Mouse (Mus musculus): ENCODE measurements around the gene Ilvbl. TPM values are rescaled to one million over a fixed set of nuclear protein-coding genes. Genes with fewer than 3 reads are reported as not detected.

The Ilvbl gene
- polyA plus RNA-seq, 1 experiment from 2014 or later = 57.4 TPM

- Histone ChIP-seq H3K4me3 (replicated peaks; ENCODE audit: low read depth, low read length) (no peak overlapping the region), H3K4me2 (ENCODE audit: low read length) (no peak overlapping the region)
These were observed 18.8 kb downstream of the Ilvbl start for GRCm38 (mm10) chr10:78592856-78593379.

GRCm38 (mm10) chr10:78593736-78594135, 19.6 kb downstream of the Ilvbl start:
- TF ChIP-seq CTCF (IDR thresholded peaks at IDR 0.05; ENCODE audit: low read depth) = no peak
- no peak for DNase-seq (ENCODE audit: low spot score)
- Histone ChIP-seq H3K27me3 (ENCODE audit: insufficient read depth, low read length) (no peaks in the 10 kb centered on the region), H3K9ac (ENCODE audit: low read depth, low read length) (no peak overlapping the region), H3K4me3 (replicated peaks; ENCODE audit: low read depth, low read length) (no peak overlapping the region), H3K9me3 (replicated peaks; ENCODE audit: low read length) (no peaks in the 10 kb centered on the region), H3K4me1 (replicated peaks; ENCODE audit: insufficient read depth, low read length) (0 out of 2 replicates have a peak, but pooled peaks cover 3% of the 10 kb centered on the region), H3K27ac (no peak overlapping the region), H3K4me2 (ENCODE audit: low read length) (no peak overlapping the region), H3K36me3 (ENCODE audit: insufficient read depth, low read length) (peaks cover 4% of the 10 kb centered on the region; the same call in 1 of the 2 replicates)
- no peak for ATAC-seq (replicated peaks; ENCODE audit: low FRiP score, low read depth)
- WGBS = 80% methylated on average over 5 of the region's 5 CpGs

More at GRCm38 (mm10) chr10:78592856-78593379, 18.8 kb downstream of the Ilvbl start:
- TF ChIP-seq CTCF (IDR thresholded peaks at IDR 0.05; ENCODE audit: low read depth) = no peak
- H3K4me1 ChIP-seq (replicated peaks; ENCODE audit: insufficient read depth, low read length) = 0 out of 2 replicates have a peak, but pooled peaks cover 3% of the 10 kb centered on the region
- no peaks in the 10 kb centered on the region for H3K9me3 ChIP-seq (replicated peaks; ENCODE audit: low read length)
- H3K27me3 ChIP-seq (ENCODE audit: insufficient read depth, low read length) = no peaks in the 10 kb centered on the region
- WGBS = 84% methylated on average over 4 of the region's 4 CpGs
- ATAC-seq (replicated peaks; ENCODE audit: low FRiP score, low read depth) = no peak
- H3K9ac ChIP-seq (ENCODE audit: low read depth, low read length) = no peak overlapping the region
- DNase-seq (ENCODE audit: low spot score) = no peak
- H3K27ac ChIP-seq = no peak overlapping the region
- H3K36me3 ChIP-seq (ENCODE audit: insufficient read depth, low read length) = peaks cover 5% of the 10 kb centered on the region; the same call in 1 of the 2 replicates

- ATAC-seq (replicated peaks; ENCODE audit: low FRiP score, low read depth) = no peak
- Histone ChIP-seq H3K4me1 (replicated peaks; ENCODE audit: insufficient read depth, low read length) (0 out of 2 replicates have a peak, but pooled peaks cover 3% of the 10 kb centered on the region), H3K9ac (ENCODE audit: low read depth, low read length) (no peak overlapping the region), H3K27ac (no peak overlapping the region), H3K27me3 (ENCODE audit: insufficient read depth, low read length) (no peaks in the 10 kb centered on the region), H3K4me3 (replicated peaks; ENCODE audit: low read depth, low read length) (no peak overlapping the region), H3K9me3 (replicated peaks; ENCODE audit: low read length) (no peaks in the 10 kb centered on the region), H3K4me2 (ENCODE audit: low read length) (no peak overlapping the region), H3K36me3 (ENCODE audit: insufficient read depth, low read length) (peaks cover under 1% of the 10 kb centered on the region; the same call in 1 of the 2 replicates)
- 72% methylated on average over 6 of the region's 6 CpGs for WGBS
- TF ChIP-seq CTCF (IDR thresholded peaks at IDR 0.05; ENCODE audit: low read depth) = no peak
- DNase-seq (ENCODE audit: low spot score) = no peak
These were observed 20.0 kb downstream of the Ilvbl start for GRCm38 (mm10) chr10:78594157-78594556.

GRCm38 (mm10) chr10:78594566-78594965, 20.4 kb downstream of the Ilvbl start:
- Histone ChIP-seq H3K36me3 (ENCODE audit: insufficient read depth, low read length) (no peaks in the 10 kb centered on the region), H3K4me3 (replicated peaks; ENCODE audit: low read depth, low read length) (no peak overlapping the region), H3K9ac (ENCODE audit: low read depth, low read length) (no peak overlapping the region), H3K27ac (no peak overlapping the region), H3K4me1 (replicated peaks; ENCODE audit: insufficient read depth, low read length) (0 out of 2 replicates have a peak, but pooled peaks cover 3% of the 10 kb centered on the region), H3K9me3 (replicated peaks; ENCODE audit: low read length) (no peaks in the 10 kb centered on the region), H3K4me2 (ENCODE audit: low read length) (no peak overlapping the region), H3K27me3 (ENCODE audit: insufficient read depth, low read length) (no peaks in the 10 kb centered on the region)
- DNase-seq (ENCODE audit: low spot score) (no peak), ATAC-seq (replicated peaks; ENCODE audit: low FRiP score, low read depth) (no peak)
- no peak for TF ChIP-seq CTCF (IDR thresholded peaks at IDR 0.05; ENCODE audit: low read depth)

GRCm38 (mm10) chr10:78599865-78600264, 25.7 kb downstream of the Ilvbl start:
- H3K9ac ChIP-seq (ENCODE audit: low read depth, low read length) = no peak overlapping the region
- DNase-seq (ENCODE audit: low spot score) (no peak), ATAC-seq (replicated peaks; ENCODE audit: low FRiP score, low read depth) (no peak)
- H3K27ac ChIP-seq = no peak overlapping the region
- no peak for TF ChIP-seq CTCF (IDR thresholded peaks at IDR 0.05; ENCODE audit: low read depth)
- no peaks in the 10 kb centered on the region for H3K4me1 ChIP-seq (replicated peaks; ENCODE audit: insufficient read depth, low read length)
- WGBS = 91% methylated on average over 5 of the region's 5 CpGs
- no peak overlapping the region for H3K4me3 ChIP-seq (replicated peaks; ENCODE audit: low read depth, low read length)
- no peaks in the 10 kb centered on the region for H3K36me3 ChIP-seq (ENCODE audit: insufficient read depth, low read length)
- no peaks in the 10 kb centered on the region for H3K27me3 ChIP-seq (ENCODE audit: insufficient read depth, low read length)
- H3K4me2 ChIP-seq (ENCODE audit: low read length) = no peak overlapping the region
- H3K9me3 ChIP-seq (replicated peaks; ENCODE audit: low read length) = no peaks in the 10 kb centered on the region

- WGBS = 50% methylated on average over 3 of the region's 3 CpGs
- DNase-seq (ENCODE audit: low spot score) (peak; percentile 19), ATAC-seq (replicated peaks; ENCODE audit: low FRiP score, low read depth) (no peak)
- Histone ChIP-seq H3K9ac (ENCODE audit: low read depth, low read length) (no peak overlapping the region), H3K4me1 (replicated peaks; ENCODE audit: insufficient read depth, low read length) (no peaks in the 10 kb centered on the region), H3K27me3 (ENCODE audit: insufficient read depth, low read length) (no peaks in the 10 kb centered on the region), H3K27ac (no peak overlapping the region), H3K9me3 (replicated peaks; ENCODE audit: low read length) (no peaks in the 10 kb centered on the region), H3K4me3 (replicated peaks; ENCODE audit: low read depth, low read length) (no peak overlapping the region), H3K4me2 (ENCODE audit: low read length) (no peak overlapping the region), H3K36me3 (ENCODE audit: insufficient read depth, low read length) (no peaks in the 10 kb centered on the region)
- peak; percentile 60 for TF ChIP-seq CTCF (IDR thresholded peaks at IDR 0.05; ENCODE audit: low read depth)
These were observed 30.9 kb downstream of the Ilvbl start for GRCm38 (mm10) chr10:78605080-78605479.

- H3K4me3 ChIP-seq (replicated peaks; ENCODE audit: low read depth, low read length) = no peak overlapping the region
- no peaks in the 10 kb centered on the region for H3K36me3 ChIP-seq (ENCODE audit: insufficient read depth, low read length)
- no peak overlapping the region for H3K9ac ChIP-seq (ENCODE audit: low read depth, low read length)
- no peaks in the 10 kb centered on the region for H3K9me3 ChIP-seq (replicated peaks; ENCODE audit: low read length)
- no peak for ATAC-seq (replicated peaks; ENCODE audit: low FRiP score, low read depth)
- DNase-seq (ENCODE audit: low spot score) = no peak
- 70% methylated on average over 3 of the region's 3 CpGs for WGBS
- H3K4me2 ChIP-seq (ENCODE audit: low read length) = no peak overlapping the region
- no peak for TF ChIP-seq CTCF (IDR thresholded peaks at IDR 0.05; ENCODE audit: low read depth)
- no peaks in the 10 kb centered on the region for H3K27me3 ChIP-seq (ENCODE audit: insufficient read depth, low read length)
- no peaks in the 10 kb centered on the region for H3K4me1 ChIP-seq (replicated peaks; ENCODE audit: insufficient read depth, low read length)
- no peak overlapping the region for H3K27ac ChIP-seq
These were observed 33.5 kb downstream of the Ilvbl start for GRCm38 (mm10) chr10:78607602-78608001.
